Mouse (Mus musculus) heart, embryonic 12.5 days (tissue): ENCODE data around the gene Wfikkn2. TPM values are rescaled to one million over a fixed set of nuclear protein-coding genes. Genes with fewer than 3 reads are reported as not detected.
A peak's percentile ranks its signal among the peaks of the same experiment; 100 is the strongest.

Source experiments
- ATAC-seq: fragments of 200-750 bp; cut with Nextera tagmentation; 2 replicates; pipeline ENCODE4 v1.8.0; 2017; ENCODE audit warnings: moderate TSS enrichment, moderate library complexity; ENCODE audit not compliant: insufficient number of reproducible peaks, low FRiP score
- H3K27ac ChIP-seq: fragments of 300-500 bp; sonication (generic); 2 replicates; pipeline ENCODE4 v1.5.1; 2016; ENCODE audit warnings: mild to moderate bottlenecking, moderate library complexity; ENCODE audit not compliant: poor library complexity, severe bottlenecking
- H3K27me3 ChIP-seq: fragments of 300-500 bp; sonication (generic); replicated peaks from 2 replicates; pipeline ENCODE4 v1.6.1; 2016; ENCODE audit warnings: mild to moderate bottlenecking, moderate library complexity
- H3K36me3 ChIP-seq: fragments of 300-500 bp; sonication (generic); 2 replicates; pipeline ENCODE4 v1.6.1; 2016; ENCODE audit warnings: mild to moderate bottlenecking, moderate library complexity
- H3K4me1 ChIP-seq: fragments of 300-500 bp; sonication (generic); replicated peaks from 2 replicates; pipeline ENCODE4 v1.6.1; 2016; ENCODE audit warnings: mild to moderate bottlenecking
- H3K4me2 ChIP-seq: fragments of 300-500 bp; sonication (generic); 2 replicates; pipeline ENCODE4 v1.6.1; 2016; ENCODE audit warnings: mild to moderate bottlenecking, moderate library complexity
- H3K4me3 ChIP-seq: fragments of 300-500 bp; sonication (generic); 2 replicates; pipeline ENCODE4 v1.5.1; 2016; ENCODE audit warnings: mild to moderate bottlenecking
- H3K9ac ChIP-seq: fragments of 300-500 bp; sonication (generic); 2 replicates; pipeline ENCODE4 v1.6.1; 2016; ENCODE audit warnings: mild to moderate bottlenecking, moderate library complexity
- H3K9me3 ChIP-seq: fragments of 300-500 bp; sonication (generic); replicated peaks from 2 replicates; pipeline ENCODE4 v1.6.1; 2016; ENCODE audit warnings: mild to moderate bottlenecking, moderate library complexity
- WGBS: fragments of 180-500 bp; shearing (Covaris S2); methylation state at CpG from one replicate; pipeline ENCODE4 v1.1.7; 2016; 5-methylcytosine and 5-hydroxymethylcytosine counted together
- polyA plus RNA-seq: library from polyadenylated mRNA; unstranded; fragments of >200 nt; fragmentation: Nextera tagmentation; extraction: Ambion mirVana; gene quantifications from 2 replicates; pipeline ENCODE4 v1.2.1, GENCODE M21; 2016

Gene Wfikkn2
- polyA plus RNA-seq, 1 experiment from 2014 or later = 2.5 TPM

DNA sequence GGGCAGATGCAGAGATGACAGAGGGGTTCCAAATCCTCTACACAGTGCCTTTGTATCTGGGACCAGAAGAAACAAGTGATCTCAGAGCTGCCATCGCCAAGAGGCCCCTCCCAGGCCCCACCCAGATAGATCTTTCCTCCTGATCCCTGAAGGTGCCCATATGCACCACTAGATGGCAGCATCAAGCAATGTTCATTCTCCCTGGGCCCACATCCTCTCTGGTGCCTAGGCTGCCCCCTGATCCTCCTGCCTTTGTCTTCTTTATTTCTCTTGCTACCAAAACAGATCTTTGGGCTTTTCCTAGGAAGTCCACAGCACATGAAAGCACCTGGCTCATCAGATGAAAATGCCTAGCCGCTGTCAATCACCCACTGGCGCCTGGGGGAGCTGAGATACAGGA, 9.7 kb downstream of the Wfikkn2 start:
- Histone ChIP-seq H3K36me3 (no peaks in the 10 kb centered on the region), H3K27me3 (0 out of 2 replicates have a peak, but pooled peaks cover 5% of the 10 kb centered on the region), H3K4me1 (peaks cover 30% of the 10 kb centered on the region), H3K9me3 (no peaks in the 10 kb centered on the region), H3K4me3 (no peak overlapping the region), H3K9ac (no peak overlapping the region), H3K4me2 (no peak overlapping the region), H3K27ac (no peak overlapping the region)
- ATAC-seq = peak; percentile 67
- WGBS = 23% methylated on average over 3 of the region's 3 CpGs

DNA sequence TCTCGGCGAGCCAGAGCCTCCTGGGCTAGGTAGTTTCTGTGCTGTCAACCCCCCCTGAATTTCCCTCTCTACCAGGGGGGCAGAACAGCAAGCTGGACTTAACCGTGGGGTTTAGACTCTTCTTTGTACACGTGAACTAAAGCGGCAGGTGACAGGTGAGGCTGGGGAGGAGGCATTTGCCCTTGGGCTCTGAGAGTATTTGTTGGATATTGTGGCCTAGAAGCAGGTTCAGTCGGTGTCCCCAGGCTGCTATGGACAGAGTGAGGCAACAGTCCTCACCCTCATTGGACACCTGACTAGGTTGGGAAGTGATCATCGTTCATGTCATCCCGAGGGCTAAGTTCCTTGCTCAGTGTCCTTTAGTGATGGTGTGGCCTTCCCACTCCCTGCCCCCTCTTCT, 10.9 kb downstream of the Wfikkn2 start:
- no peak overlapping the region for H3K4me3 ChIP-seq
- no peak for ATAC-seq
- WGBS = 83% methylated on average over 8 of the region's 8 CpGs
- no peak overlapping the region for H3K27ac ChIP-seq
- no peaks in the 10 kb centered on the region for H3K36me3 ChIP-seq
- peaks cover 40% of the 10 kb centered on the region for H3K4me1 ChIP-seq
- H3K27me3 ChIP-seq = 0 out of 2 replicates have a peak, but pooled peaks cover 2% of the 10 kb centered on the region
- no peak overlapping the region for H3K9ac ChIP-seq
- no peak overlapping the region for H3K4me2 ChIP-seq
- no peaks in the 10 kb centered on the region for H3K9me3 ChIP-seq

DNA sequence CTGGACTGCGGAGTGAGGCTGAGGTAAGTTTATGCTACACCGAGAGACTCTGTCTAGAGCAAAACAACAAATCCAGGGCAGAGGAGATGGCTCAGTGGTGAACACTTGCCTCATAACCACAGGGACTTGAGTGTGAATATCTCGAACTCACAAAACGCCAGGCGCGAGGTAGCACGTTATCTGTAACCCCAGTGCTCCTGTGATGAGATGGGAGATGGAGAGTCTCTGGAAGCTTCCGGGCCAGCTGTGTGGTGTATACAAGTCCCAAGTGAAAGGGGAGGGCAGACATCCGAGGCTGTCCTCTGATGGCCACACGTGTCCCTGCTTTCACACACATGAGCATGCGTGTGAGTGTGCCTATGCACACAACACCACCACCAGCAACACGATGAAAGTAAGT, 11.4 kb downstream of the Wfikkn2 start:
- no peaks in the 10 kb centered on the region for H3K9me3 ChIP-seq
- peaks cover 42% of the 10 kb centered on the region for H3K4me1 ChIP-seq
- no peak for ATAC-seq
- H3K4me3 ChIP-seq = no peak overlapping the region
- no peak overlapping the region for H3K9ac ChIP-seq
- WGBS = 80% methylated on average over 12 of the region's 12 CpGs
- H3K27me3 ChIP-seq = 0 out of 2 replicates have a peak, but pooled peaks cover 2% of the 10 kb centered on the region
- H3K36me3 ChIP-seq = no peaks in the 10 kb centered on the region
- no peak overlapping the region for H3K27ac ChIP-seq
- no peak overlapping the region for H3K4me2 ChIP-seq

DNA sequence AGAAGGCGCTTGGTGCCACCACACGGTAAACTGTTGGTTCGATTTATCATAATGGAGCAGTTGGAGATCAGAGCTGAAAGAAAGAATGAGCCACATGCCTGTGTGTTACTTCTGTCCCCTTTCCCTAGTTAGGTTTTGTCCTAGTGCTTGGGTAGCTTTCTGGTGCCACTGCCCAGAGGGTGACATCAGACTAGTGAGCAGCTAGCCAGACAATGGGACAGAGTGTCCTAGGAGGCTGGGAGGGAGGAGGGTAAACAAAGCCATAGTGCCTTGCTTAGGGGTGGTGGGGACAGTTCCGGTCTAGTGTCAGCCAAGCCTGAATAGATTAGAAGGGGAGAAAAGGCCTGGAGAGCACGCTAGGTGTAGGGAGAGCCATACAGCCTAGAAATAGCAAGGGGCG, 12.4 kb downstream of the Wfikkn2 start:
- no peak for ATAC-seq
- no peaks in the 10 kb centered on the region for H3K27me3 ChIP-seq
- no peaks in the 10 kb centered on the region for H3K9me3 ChIP-seq
- WGBS = 67% methylated on average over 6 of the region's 6 CpGs
- no peak overlapping the region for H3K4me2 ChIP-seq
- no peaks in the 10 kb centered on the region for H3K36me3 ChIP-seq
- no peak overlapping the region for H3K4me3 ChIP-seq
- H3K27ac ChIP-seq = no peak overlapping the region
- no peak overlapping the region for H3K9ac ChIP-seq
- H3K4me1 ChIP-seq = peaks cover 52% of the 10 kb centered on the region

DNA sequence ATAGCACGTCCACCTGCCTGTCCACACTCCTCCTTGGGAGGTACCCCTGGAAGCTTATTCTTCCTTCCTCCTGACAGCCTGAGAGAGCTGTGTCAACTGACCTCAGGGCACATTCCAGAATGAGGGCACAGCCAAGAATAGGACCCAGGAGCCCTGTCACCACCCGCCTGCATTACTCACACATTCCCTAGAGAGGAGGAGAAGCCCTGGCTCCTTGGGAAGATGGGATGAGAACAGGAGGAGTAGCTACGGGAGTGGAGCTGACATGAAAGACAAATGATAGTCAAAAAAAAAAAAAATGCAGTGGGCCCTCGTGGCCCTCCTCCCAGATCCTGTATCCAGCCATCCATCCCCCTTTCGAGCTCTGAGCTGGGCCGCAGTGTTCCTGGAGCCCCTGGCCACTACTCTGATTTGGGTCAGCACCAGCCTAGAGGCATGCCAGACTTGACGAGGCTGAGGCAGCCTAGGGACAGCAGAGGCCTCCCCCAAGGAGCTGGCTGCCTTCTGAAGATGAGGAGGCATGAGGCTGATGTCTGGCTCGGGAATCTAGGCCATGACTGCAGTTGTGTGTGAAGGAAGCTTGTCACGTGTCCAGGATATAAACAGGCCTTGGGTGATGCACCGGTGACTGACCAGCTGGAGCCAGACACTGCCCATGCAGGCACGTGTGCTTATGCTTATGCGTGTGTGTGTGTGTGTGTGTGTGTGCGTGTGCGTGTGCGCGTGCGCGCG, 13.8 kb downstream of the Wfikkn2 start:
- peaks cover 58% of the 10 kb centered on the region for H3K4me1 ChIP-seq
- no peaks in the 10 kb centered on the region for H3K9me3 ChIP-seq
- H3K4me3 ChIP-seq = no peak overlapping the region
- WGBS = 63% methylated on average over 19 of the region's 19 CpGs
- H3K27ac ChIP-seq = peak overlapping the region; percentile 80
- 0 out of 2 replicates have a peak overlapping the region, but pooled peaks have one; percentile 20 for H3K9ac ChIP-seq
- H3K36me3 ChIP-seq = no peaks in the 10 kb centered on the region
- H3K27me3 ChIP-seq = no peaks in the 10 kb centered on the region
- H3K4me2 ChIP-seq = no peak overlapping the region
- ATAC-seq = peak; percentile 43; the same call in 1 of the 2 replicates

DNA sequence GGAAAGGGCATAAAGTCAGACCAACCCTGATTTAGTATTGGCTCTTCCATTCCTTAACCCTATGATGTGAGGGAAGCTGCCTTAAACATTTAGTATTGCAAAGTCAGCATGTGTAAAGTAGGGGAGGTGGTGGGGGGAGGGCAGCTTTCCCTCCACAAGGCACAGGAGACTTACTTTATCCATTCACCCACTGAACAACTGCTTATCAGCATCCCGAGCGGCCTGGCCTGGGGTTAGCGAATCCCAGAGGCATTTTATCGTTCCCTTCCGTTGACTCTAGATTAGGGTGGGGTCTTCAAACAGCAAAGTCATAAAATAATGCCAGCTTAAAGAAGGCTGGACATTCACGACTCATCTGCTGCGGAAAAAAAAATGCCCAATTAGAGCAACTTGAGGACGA, 15.6 kb downstream of the Wfikkn2 start:
- H3K4me2 ChIP-seq = no peak overlapping the region
- no peak for ATAC-seq
- 12% methylated on average over 8 of the region's 8 CpGs for WGBS
- H3K4me1 ChIP-seq = peaks cover 67% of the 10 kb centered on the region
- H3K9me3 ChIP-seq = no peaks in the 10 kb centered on the region
- H3K27ac ChIP-seq = peak overlapping the region; percentile 80
- no peaks in the 10 kb centered on the region for H3K36me3 ChIP-seq
- H3K9ac ChIP-seq = no peak overlapping the region
- no peaks in the 10 kb centered on the region for H3K27me3 ChIP-seq
- H3K4me3 ChIP-seq = no peak overlapping the region

DNA sequence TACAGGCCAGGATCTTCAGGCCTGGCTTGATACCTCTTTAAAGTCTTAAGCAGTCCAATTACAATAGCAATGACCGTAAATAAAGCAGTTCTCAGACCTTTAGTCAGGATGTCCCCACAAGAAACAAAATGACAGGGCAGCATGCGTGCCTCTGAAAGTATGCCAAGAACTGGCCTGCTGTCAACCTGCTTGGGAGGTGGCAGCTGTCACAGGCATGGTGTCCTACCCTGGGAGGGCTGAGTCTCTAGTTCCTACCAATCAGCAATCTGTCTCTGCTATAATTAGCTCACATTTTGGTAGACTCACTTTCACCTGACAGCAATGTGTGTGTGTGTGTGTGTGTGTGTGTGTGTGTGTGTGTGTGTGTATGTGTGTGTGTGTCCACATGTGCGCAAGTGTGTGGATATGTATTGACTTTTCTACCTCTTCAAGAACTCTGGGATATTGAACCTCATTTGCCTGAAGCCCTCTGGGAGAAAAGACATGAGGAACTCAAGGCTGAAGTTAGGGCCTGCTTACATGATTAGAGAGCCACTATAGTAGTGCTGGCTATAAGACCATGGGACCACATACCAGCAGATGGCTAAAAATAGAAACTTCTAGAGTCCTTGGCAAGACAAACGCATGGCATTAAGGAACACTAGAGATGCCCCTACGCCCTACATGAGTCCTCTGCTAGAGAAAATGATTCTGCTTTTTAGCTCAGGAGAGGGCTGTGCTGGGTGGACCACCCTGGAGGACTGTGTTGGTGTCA, 16.4 kb downstream of the Wfikkn2 start:
- Histone ChIP-seq H3K4me3 (no peak overlapping the region), H3K4me2 (no peak overlapping the region), H3K27ac (peak overlapping the region; percentile 80), H3K9ac (no peak overlapping the region), H3K36me3 (no peaks in the 10 kb centered on the region), H3K27me3 (no peaks in the 10 kb centered on the region), H3K4me1 (peaks cover 67% of the 10 kb centered on the region), H3K9me3 (no peaks in the 10 kb centered on the region)
- WGBS = 64% methylated on average over 5 of the region's 5 CpGs
- no peak for ATAC-seq

DNA sequence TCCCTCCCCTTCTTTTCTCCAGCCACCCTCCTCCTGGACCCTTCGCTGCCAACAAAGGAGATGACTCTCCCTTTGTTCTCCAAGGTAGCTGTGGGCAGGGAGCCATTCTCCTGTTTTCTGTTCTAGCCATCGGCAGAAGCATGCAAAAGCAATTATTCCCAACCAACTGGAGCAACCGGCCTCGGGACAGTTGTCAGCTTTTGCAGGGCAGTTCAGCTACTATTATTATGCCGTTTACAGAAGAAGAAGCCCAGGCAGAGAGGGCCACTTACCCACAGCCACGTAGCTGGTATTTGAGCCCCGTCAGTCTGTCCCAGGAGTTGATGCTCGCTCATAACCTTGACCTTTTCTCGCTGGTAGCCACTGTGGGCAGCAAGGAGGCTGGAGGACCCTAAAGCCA, 17.4 kb downstream of the Wfikkn2 start:
- WGBS = 55% methylated on average over 9 of the region's 9 CpGs
- peaks cover 61% of the 10 kb centered on the region for H3K4me1 ChIP-seq
- peak overlapping the region; percentile 80 for H3K27ac ChIP-seq
- no peaks in the 10 kb centered on the region for H3K27me3 ChIP-seq
- H3K36me3 ChIP-seq = no peaks in the 10 kb centered on the region
- no peak for ATAC-seq
- no peak overlapping the region for H3K4me2 ChIP-seq
- no peaks in the 10 kb centered on the region for H3K9me3 ChIP-seq
- no peak overlapping the region for H3K4me3 ChIP-seq
- no peak overlapping the region for H3K9ac ChIP-seq

DNA sequence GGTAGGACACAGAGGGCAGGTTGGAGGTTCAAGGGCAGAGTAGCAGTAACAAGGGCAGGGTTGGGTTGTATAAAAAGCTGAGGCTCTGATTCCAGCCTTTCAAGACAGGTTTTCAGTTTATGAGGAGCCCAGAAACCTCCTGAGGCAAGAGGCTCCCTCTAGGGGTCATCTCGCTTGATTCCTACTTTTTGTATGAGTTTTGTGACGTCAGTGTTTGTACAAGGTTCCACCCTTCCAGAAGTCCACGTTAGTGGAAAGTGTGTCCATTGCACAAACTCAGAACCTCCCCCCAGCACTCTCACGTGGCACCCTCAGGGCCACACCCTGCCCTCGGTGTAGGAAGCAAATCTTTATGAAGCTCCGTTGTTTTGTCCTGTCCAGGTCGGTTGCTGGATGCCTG, 19.8 kb downstream of the Wfikkn2 start:
- Histone ChIP-seq H3K9ac (no peak overlapping the region), H3K9me3 (no peaks in the 10 kb centered on the region), H3K4me1 (peaks cover 44% of the 10 kb centered on the region), H3K36me3 (no peaks in the 10 kb centered on the region), H3K4me2 (peak overlapping the region; percentile 39), H3K27me3 (no peaks in the 10 kb centered on the region), H3K4me3 (no peak overlapping the region), H3K27ac (no peak overlapping the region)
- WGBS = 28% methylated on average over 7 of the region's 7 CpGs
- ATAC-seq = peak; percentile 49; the same call in 1 of the 2 replicates

DNA sequence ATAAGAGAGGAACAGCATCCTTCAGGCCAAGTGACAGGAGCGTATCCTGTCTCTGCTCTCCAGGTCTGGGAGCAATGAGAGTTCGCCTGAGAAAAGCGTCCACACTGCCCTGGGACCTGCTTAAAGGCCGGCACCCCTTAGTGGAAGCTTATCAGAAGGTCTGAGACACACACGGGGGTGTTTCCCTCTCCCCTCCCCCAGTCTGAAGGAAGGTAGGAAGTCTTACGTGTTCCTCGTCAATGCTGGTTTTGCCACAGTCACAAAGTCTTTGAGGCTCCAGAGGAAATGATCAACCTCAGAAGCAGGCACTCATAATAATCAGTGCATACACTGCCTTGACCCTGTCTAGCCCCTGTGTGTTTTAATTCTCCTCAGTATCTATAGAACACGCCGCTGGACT, 22.3 kb downstream of the Wfikkn2 start:
- no peaks in the 10 kb centered on the region for H3K9me3 ChIP-seq
- no peak overlapping the region for H3K4me3 ChIP-seq
- no peak overlapping the region for H3K4me2 ChIP-seq
- no peaks in the 10 kb centered on the region for H3K27me3 ChIP-seq
- no peak for ATAC-seq
- H3K36me3 ChIP-seq = no peaks in the 10 kb centered on the region
- peaks cover 20% of the 10 kb centered on the region for H3K4me1 ChIP-seq
- WGBS = 57% methylated on average over 9 of the region's 9 CpGs
- no peak overlapping the region for H3K27ac ChIP-seq
- H3K9ac ChIP-seq = no peak overlapping the region

DNA sequence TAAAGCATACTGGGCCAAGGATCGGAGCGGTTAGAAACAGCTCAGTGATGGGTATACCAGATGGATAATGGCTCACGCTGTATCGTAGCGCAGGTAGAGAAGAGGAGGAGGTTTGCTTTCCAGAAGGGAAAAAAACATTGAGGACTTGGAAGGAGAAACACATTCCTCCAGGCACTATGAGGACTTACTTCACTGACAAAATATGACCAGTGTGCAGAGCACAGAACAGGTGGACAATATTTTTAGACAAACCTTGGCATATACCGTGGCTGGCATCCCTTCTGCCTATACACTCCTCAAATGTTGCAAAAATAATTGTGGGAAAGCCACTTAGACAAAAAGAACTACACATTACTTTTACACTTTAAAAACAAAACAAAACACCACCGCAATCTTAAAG, 24.5 kb downstream of the Wfikkn2 start:
- peaks cover 12% of the 10 kb centered on the region for H3K4me1 ChIP-seq
- no peak overlapping the region for H3K4me3 ChIP-seq
- no peaks in the 10 kb centered on the region for H3K9me3 ChIP-seq
- H3K27me3 ChIP-seq = no peaks in the 10 kb centered on the region
- no peak overlapping the region for H3K4me2 ChIP-seq
- no peak for ATAC-seq
- H3K9ac ChIP-seq = no peak overlapping the region
- WGBS = 84% methylated on average over 7 of the region's 7 CpGs
- no peaks in the 10 kb centered on the region for H3K36me3 ChIP-seq
- no peak overlapping the region for H3K27ac ChIP-seq
